Mouse (Mus musculus): ENCODE data around the gene Zpr1. TPM values are rescaled to one million over a fixed set of nuclear protein-coding genes. Genes with fewer than 3 reads are reported as not detected.
"Not testable (repeated sequence)": the region's sequence is repeated elsewhere in the genome, so short reads cannot be mapped to it uniquely, and the experiment has no call there.

Gene Zpr1
- polyA plus RNA-seq, 1 experiment, result 41.7 TPM

DNA sequence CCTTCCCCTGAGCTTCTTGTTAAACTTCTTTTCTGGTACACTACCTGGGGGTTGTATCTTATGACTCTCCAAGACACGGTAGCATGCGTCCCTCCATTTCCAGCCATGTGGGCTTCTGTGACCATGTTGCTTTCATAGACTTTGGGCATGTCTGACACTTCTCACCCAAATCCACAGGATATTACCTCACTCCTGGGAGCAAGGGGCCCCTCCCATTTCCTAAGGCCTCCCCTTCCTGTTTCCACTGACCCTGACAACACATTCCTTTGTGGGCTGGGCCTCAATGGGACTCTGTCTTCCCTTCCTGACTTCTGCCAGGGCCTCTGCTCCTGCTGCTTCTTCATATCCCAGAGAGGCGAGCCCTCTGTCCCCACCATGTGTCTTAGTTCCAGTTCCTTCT, 15.3 kb upstream of the Zpr1 start:
- no peak for DNase-seq (ENCODE audit: extremely low spot score in 1 of 2, low spot score in 1 of 2)

DNA sequence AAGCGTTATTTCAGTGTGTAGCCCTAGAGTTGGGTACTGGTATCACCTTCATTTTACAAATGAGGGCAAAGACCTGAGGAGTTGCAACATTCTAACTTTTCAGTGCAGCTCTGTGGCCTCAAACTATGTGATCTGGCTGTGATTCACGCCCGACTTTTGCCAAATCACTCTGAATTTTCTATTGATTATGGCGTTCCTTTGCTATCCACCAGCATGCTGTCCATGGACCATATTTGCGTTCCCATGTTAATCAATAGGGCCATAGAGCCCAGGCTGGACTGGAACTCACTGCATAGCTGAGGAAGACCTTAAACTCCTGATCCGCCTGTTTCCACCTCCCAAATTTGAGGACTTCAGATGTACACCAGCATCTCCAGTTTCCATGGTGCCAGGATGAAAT, 13.8 kb upstream of the Zpr1 start:
- no peak for DNase-seq (ENCODE audit: extremely low spot score in 1 of 2, low spot score in 1 of 2)

DNA sequence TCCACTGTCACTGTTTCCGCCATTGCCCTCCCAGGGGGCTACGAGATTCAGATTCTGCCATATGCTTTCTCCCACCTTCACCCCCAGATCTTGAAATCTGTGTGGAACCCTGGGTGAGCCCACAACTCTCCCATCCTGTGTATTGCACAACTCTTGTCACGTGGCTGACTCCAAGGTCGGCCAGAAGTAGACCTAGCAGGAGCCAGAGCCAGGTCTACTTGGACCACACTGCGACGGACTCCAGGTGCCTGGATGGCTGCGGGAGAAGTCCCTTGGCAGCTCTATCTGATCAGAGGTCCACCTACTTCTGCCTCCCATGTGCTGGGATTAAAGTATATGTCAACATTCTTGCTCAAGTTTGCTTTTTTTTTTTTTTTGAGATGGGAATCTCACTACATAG, 11.7 kb upstream of the Zpr1 start:
- DNase-seq (ENCODE audit: extremely low spot score in 1 of 2, low spot score in 1 of 2), result no peak

DNA sequence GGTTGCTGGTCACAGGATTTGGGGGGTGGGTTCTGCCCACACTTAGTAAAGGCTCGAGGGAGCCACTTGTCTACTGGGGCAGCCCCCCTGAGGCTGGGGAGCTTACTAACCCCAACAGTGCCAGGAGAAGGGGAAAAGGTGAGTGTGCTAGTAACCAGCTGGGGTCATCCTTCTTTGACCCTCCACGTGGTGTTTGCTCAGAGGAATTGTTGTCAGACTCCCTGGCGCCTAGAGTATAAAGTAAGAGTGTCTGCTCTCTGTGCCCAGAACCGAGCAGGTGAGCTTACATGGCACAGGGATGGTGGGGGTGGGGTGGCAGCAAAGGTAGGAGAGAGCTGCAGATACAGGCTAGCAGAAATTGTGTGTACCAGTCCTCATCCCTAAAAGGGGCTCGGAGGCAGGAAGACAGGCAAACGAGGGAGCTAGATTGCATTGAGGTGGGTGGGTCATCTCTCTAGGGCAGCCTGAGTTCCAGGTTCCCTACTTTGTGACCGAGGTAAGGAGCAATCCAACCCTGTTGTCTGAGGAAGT, 4.5 kb upstream of the Zpr1 start, which contains the start of gene Apoa5:
TSS of gene Apoa5 (plus strand) at position 291 of the 531 bp plus-strand sequence.
- DNase-seq (ENCODE audit: extremely low spot score in 1 of 2, low spot score in 1 of 2), result no peak

DNA sequence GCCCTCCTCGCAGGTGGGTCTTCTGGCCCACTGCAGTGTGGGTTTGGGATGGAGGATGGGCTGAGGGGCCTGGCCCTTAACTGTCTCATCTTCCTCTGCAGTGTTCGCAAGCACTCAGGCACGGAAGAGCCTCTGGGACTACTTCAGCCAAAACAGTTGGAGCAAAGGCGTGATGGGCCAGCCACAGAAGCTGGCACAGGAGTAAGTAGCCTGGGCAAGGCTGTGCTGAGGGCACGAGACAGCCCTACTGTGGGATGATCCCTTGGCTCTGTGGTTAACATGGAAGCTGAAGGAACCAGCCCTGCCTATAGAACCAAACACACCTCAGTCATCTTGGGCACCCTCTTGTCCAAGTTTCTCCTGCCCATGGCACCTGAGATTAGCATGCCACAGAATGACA, 3.7 kb upstream of the Zpr1 start:
- DNase-seq (ENCODE audit: extremely low spot score in 1 of 2, low spot score in 1 of 2), result no peak

DNA sequence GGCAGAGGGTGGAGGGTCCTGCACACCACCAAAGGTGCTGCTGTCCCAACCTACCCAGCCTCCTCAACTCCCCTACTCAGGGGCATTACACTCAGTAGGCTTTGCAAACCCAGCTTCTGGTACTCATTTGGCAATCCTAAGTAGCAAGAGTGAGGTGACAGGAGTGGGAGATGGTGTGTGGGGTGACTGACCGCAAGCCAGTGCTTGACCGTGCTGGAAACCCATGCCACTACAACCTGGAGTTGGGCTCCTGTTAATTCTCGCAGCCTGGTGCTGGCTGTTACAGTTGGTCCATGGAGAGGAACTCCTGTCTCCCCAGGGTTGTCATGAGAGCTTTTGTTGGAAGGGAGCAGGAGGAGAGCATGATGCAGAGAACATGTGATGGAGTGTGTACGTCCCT, 2.1 kb upstream of the Zpr1 start:
- DNase-seq (ENCODE audit: extremely low spot score in 1 of 2, low spot score in 1 of 2), result no peak

DNA sequence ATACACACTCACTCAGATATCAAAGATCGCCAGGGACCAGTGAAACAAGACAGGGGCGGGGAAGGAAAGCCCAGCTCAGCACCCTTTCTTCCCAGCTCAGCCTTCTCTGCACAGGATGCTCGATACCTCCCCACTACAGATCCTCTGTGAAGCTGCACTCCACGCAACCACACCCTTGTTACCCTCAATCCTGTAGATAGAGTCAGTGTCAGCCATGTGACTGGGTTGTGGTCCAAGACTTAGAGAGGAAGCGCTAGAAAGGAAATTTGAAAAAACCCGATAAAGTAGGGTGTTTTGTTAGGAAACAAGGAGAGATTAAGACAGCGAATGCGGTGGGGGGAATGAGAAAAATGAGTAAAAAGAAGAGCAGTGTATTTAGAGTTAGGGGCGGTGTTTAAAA, 794 bp upstream of the Zpr1 start:
- DNase-seq (ENCODE audit: extremely low spot score in 1 of 2, low spot score in 1 of 2), result no peak

DNA sequence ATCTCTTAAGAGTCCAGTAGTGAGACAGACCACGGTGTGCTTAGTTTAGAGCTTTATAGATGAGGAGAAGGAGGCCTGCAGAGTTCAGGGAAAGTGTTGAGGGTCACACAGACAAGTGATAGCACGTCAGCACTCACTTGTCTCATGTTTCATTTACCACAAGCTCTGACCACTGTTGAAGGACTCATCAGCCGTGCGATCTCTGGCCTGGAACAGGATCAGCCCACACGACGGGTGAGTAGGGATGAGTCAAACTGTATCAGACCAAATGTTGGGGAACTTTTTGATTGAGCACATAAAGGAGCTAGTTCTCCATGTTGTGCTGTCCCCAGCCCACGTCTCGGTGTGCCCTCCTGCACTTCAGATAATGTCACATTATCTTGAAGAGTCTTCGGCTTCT, 1.6 kb downstream of the Zpr1 start:
- DNase-seq (ENCODE audit: extremely low spot score in 1 of 2, low spot score in 1 of 2), result no peak

DNA sequence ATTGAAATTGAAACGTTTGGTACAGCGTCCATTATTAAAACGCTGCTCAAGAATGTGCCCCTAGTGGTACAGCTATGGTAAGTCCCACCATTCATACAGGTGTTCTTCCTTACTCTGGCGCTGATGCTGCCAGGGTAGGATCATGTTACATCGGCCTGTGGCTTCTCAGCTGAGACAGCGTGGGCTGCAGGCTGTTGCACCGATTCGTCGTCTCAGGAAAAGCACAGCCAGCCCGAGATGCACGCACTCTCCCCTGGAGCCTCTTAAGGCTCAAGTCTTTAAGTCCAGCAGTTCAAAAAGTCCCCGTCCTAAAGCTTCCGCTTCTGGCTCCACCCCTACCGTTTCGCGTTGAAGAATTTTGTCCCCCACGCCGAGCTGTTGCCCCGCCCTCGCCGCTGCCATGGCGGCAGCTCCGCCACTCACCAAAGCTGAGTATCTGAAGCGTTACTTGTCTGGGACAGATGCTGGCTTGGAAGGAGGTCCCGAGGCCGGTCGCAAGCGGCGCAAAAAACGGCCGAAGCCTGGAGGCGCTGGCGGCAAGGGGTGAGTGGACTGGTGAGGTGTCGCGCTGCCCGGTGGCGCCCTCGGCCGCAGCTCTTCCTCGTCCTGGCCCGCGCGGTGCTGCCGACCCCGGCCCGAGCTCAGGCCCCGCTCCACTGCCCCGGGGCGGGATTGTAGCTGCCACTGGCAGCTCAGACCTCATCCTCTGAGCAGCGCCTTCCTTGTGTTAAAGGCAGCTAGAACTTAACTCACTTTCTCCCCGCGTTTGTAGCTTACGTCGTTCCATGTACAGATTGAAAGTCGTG, 10.0 kb downstream of the Zpr1 start, which contains the start of gene Bud13:
TSS of gene Bud13 (plus strand) at position 378 of the 806 bp plus-strand sequence.
- peak; percentile 69 to 95 for DNase-seq (ENCODE audit: extremely low spot score in 1 of 2, low spot score in 1 of 2)

DNA sequence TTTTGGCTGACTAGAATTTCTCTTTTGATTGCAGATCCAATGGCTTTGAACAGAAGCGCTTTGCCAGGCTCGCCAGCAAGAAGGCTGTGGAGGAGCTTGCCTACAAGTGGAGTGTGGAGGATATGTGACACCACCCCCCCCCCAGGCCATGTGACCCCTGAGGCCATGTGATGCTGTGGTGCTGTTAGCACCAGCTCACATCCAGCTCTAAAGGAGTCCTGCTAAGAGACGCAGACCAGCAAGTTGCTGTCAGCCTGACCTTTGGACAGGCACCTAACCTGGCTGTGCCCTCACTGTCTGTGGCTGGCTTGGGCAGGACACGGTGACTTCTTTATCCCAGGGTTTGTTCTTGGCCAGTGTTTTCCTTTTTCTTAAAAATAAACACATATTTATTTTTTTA, 25.5 kb downstream of the Zpr1 start:
- no peak for DNase-seq (ENCODE audit: extremely low spot score in 1 of 2, low spot score in 1 of 2)

DNA sequence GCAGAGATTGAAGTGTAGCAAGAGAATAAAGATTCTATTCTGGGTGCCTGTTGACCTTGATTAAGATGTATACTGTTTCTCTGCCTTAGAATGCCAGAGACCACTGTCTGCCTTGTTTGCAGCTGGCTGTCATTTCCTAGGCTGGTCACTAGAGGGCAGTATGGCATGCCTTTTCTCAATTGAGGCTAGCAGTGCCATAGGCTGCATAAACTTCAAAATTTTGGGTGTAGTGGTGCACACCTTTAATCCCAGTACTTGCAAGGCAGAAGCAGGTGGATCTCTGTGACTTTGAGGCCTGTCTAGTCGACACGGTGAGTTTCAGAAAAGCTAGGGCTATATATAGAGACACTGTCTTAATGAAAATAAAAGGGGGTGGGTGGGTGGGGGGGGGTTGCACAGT, 29.3 kb downstream of the Zpr1 start:
- DNase-seq (ENCODE audit: extremely low spot score in 1 of 2, low spot score in 1 of 2), result peak in 1 of 2 experiments; percentile 82

DNA sequence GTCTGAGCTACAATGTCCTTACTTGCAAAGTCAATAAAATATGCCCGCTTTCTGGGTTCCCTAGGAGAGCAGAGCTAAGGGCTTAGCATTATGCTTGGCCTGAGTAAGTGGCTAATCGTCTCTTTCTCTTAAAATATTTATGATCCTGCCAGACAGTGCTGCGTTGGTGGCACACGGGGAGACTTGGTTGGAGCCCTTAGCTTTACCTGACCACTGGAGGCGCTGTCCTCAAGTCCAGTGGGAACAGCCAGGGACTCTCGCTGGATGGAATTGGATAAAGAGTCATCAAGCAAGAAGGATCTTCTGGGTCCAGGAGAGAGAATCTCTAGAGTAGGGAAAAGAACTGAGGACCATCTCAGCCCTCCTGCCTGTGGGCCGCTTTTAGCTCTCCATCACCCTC, 36.3 kb downstream of the Zpr1 start:
- DNase-seq (ENCODE audit: extremely low spot score in 1 of 2, low spot score in 1 of 2), result no peak

DNA sequence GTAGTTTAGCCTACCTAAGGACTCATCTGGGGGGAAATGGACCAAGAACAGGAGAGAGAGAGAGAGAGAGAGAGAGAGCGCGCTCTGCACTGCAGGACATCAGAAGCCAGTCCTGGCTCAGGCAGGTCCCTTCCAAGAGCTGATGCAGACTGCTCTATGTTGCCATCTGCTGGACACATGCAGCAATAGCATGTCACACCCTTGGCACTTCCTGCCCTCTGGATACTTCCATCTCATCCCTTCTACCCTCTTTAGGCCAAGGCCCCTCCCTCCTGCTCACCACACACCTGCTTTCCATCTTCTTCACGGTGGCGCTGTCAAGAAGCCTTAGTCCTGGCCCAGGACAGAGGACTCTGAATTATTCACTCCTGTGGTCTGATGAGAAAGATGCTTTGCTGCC, 41.6 kb downstream of the Zpr1 start:
- DNase-seq (ENCODE audit: extremely low spot score in 1 of 2, low spot score in 1 of 2), result peak in 1 of 2 experiments; percentile 83

DNA sequence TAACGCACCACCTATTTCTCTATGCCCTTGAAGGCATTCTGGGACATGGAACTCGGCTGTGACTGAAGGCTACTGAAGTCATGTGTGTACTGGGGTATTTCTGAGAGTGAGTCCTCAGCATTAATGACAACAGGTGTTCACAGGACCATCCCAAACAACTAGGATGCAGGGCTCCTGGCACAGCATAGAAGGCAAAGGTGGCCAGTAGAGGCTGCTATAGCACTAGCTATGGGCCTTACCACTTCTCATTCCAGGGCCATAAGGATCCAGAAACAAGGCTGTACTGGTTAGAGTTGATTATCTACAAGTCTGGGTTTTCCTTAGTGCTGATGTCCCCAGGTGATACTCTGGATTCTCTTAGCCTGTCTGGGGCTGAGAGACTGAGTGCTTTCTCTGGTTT, 42.1 kb downstream of the Zpr1 start:
- DNase-seq (ENCODE audit: extremely low spot score in 1 of 2, low spot score in 1 of 2), result no peak

DNA sequence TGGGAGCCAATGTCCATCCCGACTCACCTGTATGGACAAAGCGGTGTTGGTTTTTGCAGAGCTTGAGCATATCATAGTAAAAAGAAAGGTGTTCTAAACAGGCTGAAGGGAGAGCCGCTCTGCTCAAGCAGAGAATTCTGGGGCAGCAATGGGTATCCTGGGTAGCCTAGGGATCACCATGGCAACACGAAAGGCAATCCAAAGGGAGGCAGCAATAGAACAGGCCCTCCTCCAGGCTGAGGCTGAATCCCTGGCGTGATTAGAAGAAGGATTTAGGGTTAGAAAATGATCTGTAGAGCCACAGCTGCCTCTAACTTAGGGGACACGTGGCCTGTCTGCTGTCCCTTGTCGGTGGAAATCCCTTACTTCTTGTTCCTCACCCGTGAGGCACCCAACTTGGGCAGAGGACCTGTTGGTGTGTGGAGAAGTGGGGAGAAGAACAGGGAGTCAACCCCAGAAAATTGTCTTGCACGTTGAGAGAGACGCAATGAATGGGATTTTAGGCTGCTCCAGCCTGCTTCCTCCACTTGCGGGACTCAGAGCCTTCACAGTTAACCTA, 43.0 kb downstream of the Zpr1 start:
- DNase-seq (ENCODE audit: extremely low spot score in 1 of 2, low spot score in 1 of 2), result peak in 1 of 2 experiments; percentile 53

DNA sequence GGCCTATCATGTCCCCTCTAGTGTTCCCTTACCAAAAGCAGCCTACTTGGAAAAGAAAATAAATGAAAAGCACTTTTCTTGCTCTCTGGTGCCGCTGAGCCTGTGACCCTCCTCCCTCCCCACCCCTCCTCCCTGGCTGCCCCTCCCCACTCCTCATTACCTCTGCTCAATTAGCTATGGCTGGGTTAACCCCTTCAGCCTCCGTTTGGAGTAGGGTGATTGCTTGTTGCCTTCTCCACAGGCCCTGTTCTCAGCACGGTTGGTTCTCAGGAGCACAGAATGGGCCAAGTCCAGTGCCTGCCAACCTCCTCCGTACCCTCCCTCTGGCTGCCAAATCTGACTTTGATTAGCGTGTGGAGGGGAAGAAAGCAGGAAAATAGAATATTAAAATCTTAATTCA, 43.5 kb downstream of the Zpr1 start:
- no peak for DNase-seq (ENCODE audit: extremely low spot score in 1 of 2, low spot score in 1 of 2)

DNA sequence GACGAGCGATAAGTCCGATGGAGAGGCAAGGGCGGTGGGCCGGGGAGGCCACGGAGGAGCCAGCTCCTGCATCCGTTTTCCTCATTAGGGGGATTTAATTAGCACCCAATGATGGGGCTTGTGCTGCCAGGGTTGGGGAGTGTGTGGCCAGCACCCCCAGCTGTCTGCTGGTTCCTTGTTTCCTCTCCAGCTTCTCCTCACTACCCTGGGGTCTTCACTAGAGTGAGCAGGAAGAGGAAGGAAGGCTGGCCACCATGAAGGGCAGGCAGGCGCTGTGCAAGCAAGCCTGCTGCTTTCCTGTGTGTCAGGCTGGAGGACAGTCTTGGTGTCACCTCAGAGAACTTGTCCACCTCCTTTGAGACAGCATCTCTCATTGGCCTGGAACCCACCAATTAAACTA, 44.0 kb downstream of the Zpr1 start:
- DNase-seq (ENCODE audit: extremely low spot score in 1 of 2, low spot score in 1 of 2), result no peak

DNA sequence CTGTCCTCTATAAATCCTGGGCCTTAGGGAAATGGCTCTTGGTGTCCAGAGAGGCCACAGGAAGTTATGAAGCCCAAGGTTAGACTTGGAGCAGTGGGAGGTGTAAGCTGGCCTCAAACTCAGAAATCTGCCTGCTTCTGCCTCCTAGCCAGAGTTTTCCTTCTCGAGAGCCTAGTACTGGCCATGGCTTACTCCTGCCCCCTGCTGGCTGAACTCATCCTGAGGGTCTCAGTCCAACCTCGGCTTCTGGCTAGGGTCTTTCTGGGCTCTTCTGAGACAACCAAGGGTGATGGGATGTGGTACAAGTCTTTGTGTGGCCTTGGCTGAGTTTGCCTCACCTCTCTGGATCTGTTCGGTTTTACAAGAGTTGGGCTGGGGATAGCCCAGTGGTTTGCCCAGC, 45.1 kb downstream of the Zpr1 start:
- no peak for DNase-seq (ENCODE audit: extremely low spot score in 1 of 2, low spot score in 1 of 2)

DNA sequence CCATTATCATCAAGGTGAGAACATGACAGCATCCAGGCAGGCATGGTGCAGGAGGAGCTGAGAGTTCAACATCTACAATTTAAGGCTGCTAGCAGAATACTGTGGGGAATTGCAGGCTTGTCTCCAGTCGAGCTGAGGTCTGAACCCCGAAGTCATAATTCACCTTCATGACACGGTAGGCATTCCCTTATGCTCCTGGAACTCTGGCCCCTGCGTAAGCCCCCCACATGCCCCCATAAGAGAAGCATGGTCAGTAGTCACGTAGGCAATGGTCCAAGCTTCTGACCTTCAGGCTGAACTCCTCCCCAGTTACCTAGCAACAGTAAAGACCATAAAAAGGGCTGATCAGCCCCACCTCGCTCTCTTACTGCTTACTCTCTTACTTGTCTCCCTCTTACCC, 47.0 kb downstream of the Zpr1 start, which contains the start of gene 4931429L15Rik:
TSS of gene 4931429L15Rik (minus strand) at position 101 of the 400 bp plus-strand sequence.
- not testable (repeated sequence) for DNase-seq (ENCODE audit: extremely low spot score in 1 of 2, low spot score in 1 of 2)

DNA sequence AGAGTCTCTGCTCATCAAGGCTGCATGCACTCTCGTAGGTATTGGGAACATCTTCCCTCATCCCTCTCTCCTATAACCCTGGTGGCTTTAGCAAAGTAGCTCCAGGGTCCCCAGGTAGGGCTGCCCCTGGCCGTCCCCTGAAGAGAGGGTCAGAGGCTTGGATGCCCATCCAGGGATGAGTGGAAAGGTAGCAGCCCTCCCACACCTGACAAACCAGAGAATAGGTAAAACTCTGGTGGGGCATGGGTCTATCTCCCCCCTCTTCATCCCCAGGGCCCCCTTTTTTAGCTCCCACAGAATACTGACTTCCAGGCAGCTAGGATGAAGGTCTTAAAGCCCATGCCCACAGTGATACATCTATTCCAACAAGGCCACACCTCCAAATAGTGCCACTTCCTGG, 47.6 kb downstream of the Zpr1 start:
- no peak for DNase-seq (ENCODE audit: extremely low spot score in 1 of 2, low spot score in 1 of 2)

DNA sequence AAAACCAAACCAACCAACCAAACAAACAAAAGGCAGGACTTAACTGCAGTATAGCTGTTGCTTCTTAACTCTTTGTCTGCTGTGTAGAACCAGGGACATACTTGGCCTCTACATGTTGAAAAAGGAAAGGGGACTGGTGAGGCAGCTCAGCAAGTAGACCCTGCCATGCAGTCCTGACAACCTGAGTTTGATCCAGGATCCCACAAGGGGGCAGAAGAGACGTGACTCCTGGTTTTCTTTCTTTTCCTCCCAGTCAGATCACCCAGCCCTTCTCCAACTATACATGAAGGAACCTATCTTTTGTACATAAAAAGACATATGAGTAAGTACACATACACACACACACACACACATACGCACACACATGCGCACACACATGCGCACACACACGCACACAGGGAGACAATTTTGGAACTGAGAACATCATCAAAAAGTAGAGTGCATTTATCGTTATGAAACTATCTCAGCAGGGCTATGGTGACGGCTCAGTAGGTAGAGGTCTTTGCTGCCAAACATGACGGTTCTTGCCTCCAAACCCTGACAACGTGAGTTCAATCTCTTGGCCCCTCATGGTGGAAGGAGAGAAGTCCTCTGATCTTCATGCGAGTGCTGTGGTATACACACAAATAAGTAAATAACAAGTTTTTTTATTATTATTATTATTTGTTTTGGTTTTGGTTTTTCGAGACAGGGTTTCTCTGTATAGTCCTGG, 54.0 kb downstream of the Zpr1 start:
- DNase-seq (ENCODE audit: extremely low spot score in 1 of 2, low spot score in 1 of 2), result no peak

Measured in frontal cortex, adult 2 months (tissue).